Mouse (Mus musculus) heart, postnatal 0 days (tissue): ENCODE measurements around the gene Mroh7.

Experiments used
- CTCF ChIP-seq: IDR thresholded peaks from 2 replicates; pipeline ENCODE4 v1.5.1; 2016; ENCODE audit warnings: antibody characterized with exemption, control low read depth, low read depth
- EP300 ChIP-seq: IDR thresholded peaks from 2 replicates; pipeline ENCODE4 v1.6.1; 2016; ENCODE audit warnings: antibody characterized with exemption, low read depth

DNA sequence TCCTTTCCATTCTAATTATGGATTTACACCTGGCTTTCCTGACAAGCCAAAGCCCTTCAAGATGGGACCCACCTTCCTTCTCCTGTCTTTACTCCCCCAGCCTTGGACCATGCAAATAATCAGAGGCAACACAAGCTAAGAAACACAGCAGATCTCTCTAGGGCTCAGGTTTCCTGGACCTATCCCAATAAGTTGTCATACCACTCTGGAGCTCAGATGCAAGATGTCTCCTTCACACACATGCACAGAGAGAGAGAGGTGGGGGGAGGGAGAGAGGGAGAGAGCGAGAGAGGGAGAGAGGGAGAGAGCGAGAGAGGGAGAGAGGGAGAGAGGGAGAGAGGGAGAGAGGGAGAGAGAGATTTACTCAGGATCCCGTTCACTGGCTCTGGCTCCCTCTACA is 98.4 kb downstream of the Mroh7 start:
- TF ChIP-seq CTCF (no peak), EP300 (no peak)
